Mouse (Mus musculus) kidney, embryonic 15.5 days (tissue): ENCODE data around the gene Sirt1. TPM values are rescaled to one million over a fixed set of nuclear protein-coding genes. Genes with fewer than 3 reads are reported as not detected.
"Not testable (repeated sequence)": the region's sequence is repeated elsewhere in the genome, so short reads cannot be mapped to it uniquely, and the experiment has no call there.

Experiments
- ATAC-seq: fragments of 200-750 bp; cut with Nextera tagmentation; replicated peaks from 2 replicates; pipeline ENCODE4 v1.8.0; 2017; ENCODE audit warnings: moderate TSS enrichment; ENCODE audit not compliant: low FRiP score
- H3K27ac ChIP-seq: fragments of 300-500 bp; sonication (generic); 2 replicates; pipeline ENCODE4 v1.5.1; 2015; ENCODE audit warnings: mild to moderate bottlenecking, inconsistent platforms
- H3K27me3 ChIP-seq: fragments of 300-500 bp; sonication (generic); 2 replicates; pipeline ENCODE4 v1.6.1; 2015; ENCODE audit warnings: inconsistent platforms
- H3K36me3 ChIP-seq: fragments of 300-500 bp; sonication (generic); 2 replicates; pipeline ENCODE4 v1.6.1; 2015; ENCODE audit warnings: inconsistent platforms
- H3K4me1 ChIP-seq: fragments of 300-500 bp; sonication (generic); 2 replicates; pipeline ENCODE4 v1.6.1; 2015; ENCODE audit warnings: inconsistent platforms
- H3K4me2 ChIP-seq: fragments of 300-500 bp; sonication (generic); 2 replicates; pipeline ENCODE4 v1.6.1; 2015; ENCODE audit warnings: moderate library complexity, mild to moderate bottlenecking, inconsistent platforms
- H3K4me3 ChIP-seq: fragments of 300-500 bp; sonication (generic); replicated peaks from 2 replicates; pipeline ENCODE4 v1.5.1; 2015; ENCODE audit warnings: mild to moderate bottlenecking, inconsistent platforms
- H3K9ac ChIP-seq: fragments of 300-500 bp; sonication (generic); 2 replicates; pipeline ENCODE4 v1.6.1; 2015; ENCODE audit warnings: mild to moderate bottlenecking, inconsistent platforms
- H3K9me3 ChIP-seq: fragments of 300-500 bp; sonication (generic); replicated peaks from 2 replicates; pipeline ENCODE4 v1.6.1; 2016; ENCODE audit warnings: inconsistent platforms
- WGBS: fragments of 180-500 bp; shearing (Covaris S2); methylation state at CpG from one replicate; pipeline ENCODE4 v1.1.7; 2015; ENCODE audit warnings: mixed read lengths; 5-methylcytosine and 5-hydroxymethylcytosine counted together
- polyA plus RNA-seq: library from polyadenylated mRNA; unstranded; fragments of >200 nt; fragmentation: Nextera tagmentation; extraction: Ambion mirVana; gene quantifications from 2 replicates; pipeline ENCODE4 v1.2.1, GENCODE M21; 2015

Gene Sirt1
- polyA plus RNA-seq, 1 experiment from 2014 or later: 5.9 TPM

- not testable (repeated sequence) for H3K9me3 ChIP-seq, H3K27me3 ChIP-seq, H3K36me3 ChIP-seq, ATAC-seq, H3K4me1 ChIP-seq
- 22% methylated on average over 5 of the region's 5 CpGs for WGBS
- peak overlapping the region; percentile 62 for H3K4me2 ChIP-seq
- peak overlapping the region; percentile 49; the same call in 1 of the 2 replicates for H3K9ac ChIP-seq
- 0 out of 2 replicates have a peak overlapping the region, but pooled peaks have one; percentile 56 for H3K27ac ChIP-seq
- peak overlapping the region; percentile 58 for H3K4me3 ChIP-seq
These were observed 4.4 kb upstream of the Sirt1 start for GRCm38 (mm10) chr10:63385897-63386296.

DNA sequence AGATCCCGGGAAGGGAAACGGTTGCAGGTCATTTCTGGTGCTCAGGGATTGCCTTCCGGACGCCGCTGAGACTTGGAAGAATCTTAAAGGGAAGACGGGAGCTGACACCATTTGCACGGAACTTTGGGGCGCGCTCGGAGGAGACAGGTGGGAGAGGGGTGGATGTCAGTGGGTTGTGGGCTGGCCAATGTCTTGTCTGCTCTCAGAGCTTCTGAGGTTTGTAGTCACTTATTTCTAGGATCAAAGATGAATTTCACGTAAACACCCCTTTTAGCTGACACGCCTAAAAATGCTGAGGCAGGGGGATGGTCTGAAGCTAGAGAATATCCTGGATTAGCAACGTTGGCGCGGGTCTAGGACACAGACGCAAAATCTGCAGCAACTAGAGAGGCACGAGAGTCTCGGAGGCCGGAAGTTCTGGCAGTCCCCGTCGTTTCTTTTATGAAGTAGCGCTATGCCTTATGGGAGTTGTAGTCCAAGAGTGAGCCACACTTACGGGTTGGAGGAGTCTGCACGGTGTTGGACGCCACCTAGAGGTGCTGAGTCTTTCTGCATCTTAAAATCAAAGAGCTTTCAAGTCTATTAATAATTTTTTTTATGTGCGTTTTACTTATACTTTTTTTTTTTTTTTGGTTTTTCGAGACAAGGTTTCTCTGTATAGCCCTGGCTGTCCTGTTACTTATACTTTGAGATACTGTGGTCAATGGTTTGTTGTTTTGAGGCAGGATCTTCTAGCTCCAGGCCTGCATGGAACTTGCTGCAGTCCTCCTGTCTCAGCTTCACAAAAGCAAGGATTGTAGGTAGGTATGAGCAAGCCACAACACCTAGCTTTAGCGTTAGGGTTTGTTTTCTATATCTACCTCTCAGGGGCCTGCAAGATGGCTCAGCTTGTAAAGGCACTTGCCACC lies 1.1 kb upstream of the Sirt1 start, which contains the start of gene Dnajc12:
Gene Dnajc12, plus strand, starts transcription at position 72 of the 908 bp plus-strand sequence.
- no peak within 1 kb of the TSS for H3K27ac ChIP-seq
- H3K9ac ChIP-seq: peak within 1 kb of the TSS; percentile 49
- peak within 1 kb of the TSS; percentile 49 for H3K4me3 ChIP-seq
- H3K4me1 ChIP-seq: peaks cover 8% of the 10 kb centered on the region; the same call in 1 of the 2 replicates
- ATAC-seq: peak; percentile 92
- H3K4me2 ChIP-seq: peak within 1 kb of the TSS; percentile 85
- H3K27me3 ChIP-seq: peaks cover 9% of the 10 kb centered on the region
- WGBS: under 1% methylated on average over 28 of the region's 28 CpGs
- no peaks in the 10 kb centered on the region for H3K36me3 ChIP-seq
- no peaks in the 10 kb centered on the region for H3K9me3 ChIP-seq

DNA sequence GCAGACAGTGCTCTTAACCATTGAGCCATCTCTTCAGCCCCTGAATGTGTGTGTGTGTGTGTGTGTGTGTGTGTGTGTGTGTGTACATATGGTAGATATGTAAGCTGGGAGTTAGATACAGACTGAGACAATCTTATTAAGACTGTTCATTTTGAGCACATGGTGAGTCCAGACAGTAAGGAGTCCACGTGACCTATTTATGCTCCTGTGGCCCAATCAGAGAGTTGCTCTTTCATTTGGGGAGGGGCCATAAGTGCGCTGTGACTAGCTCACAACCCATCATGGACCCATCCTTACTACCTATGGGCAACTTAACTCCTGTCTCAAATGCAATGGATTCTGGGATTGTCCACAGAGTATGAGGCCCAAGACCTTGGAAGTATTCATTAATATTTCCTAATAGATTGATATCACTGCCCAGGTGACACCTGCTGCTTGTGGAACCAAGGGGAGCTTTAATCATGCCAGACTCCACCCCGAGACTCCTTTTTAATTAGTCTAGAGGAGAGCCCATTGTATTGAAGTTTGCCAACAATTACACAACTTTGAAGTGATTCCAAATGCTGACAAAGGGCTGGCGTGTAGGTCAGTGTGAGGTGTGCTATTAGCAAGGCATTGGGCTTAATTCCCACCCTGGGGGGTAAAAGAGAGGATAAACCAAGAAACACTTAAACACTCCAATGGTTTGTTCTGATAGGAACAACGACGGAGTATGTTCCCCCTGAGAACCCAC lies 2.4 kb downstream of the Sirt1 start:
- ATAC-seq: no peak
- Histone ChIP-seq H3K9me3 (no peaks in the 10 kb centered on the region), H3K4me2 (no peak overlapping the region), H3K4me3 (no peak overlapping the region), H3K27ac (no peak overlapping the region), H3K9ac (no peak overlapping the region), H3K27me3 (peaks cover 9% of the 10 kb centered on the region), H3K4me1 (peaks cover 8% of the 10 kb centered on the region; the same call in 1 of the 2 replicates), H3K36me3 (no peaks in the 10 kb centered on the region)
- WGBS: 62% methylated on average over 6 of the region's 6 CpGs

GRCm38 (mm10) chr10:63377468-63377867 lies 4.0 kb downstream of the Sirt1 start:
- Histone ChIP-seq H3K4me2 (no peak overlapping the region), H3K36me3 (no peaks in the 10 kb centered on the region), H3K4me3 (no peak overlapping the region), H3K9me3 (no peaks in the 10 kb centered on the region), H3K27ac (no peak overlapping the region), H3K4me1 (peaks cover 8% of the 10 kb centered on the region; the same call in 1 of the 2 replicates), H3K27me3 (peaks cover 9% of the 10 kb centered on the region), H3K9ac (no peak overlapping the region)
- 20% methylated on average over 9 of the region's 9 CpGs for WGBS
- no peak for ATAC-seq

- Histone ChIP-seq H3K4me3 (no peak overlapping the region), H3K9me3 (no peaks in the 10 kb centered on the region), H3K27ac (no peak overlapping the region), H3K27me3 (peaks cover 7% of the 10 kb centered on the region), H3K36me3 (no peaks in the 10 kb centered on the region), H3K4me1 (peaks cover 2% of the 10 kb centered on the region; the same call in 1 of the 2 replicates), H3K9ac (no peak overlapping the region), H3K4me2 (no peak overlapping the region)
- 85% methylated on average over 5 of the region's 5 CpGs for whole genome bisulfite sequencing
- ATAC-seq: no peak
These were observed 5.2 kb downstream of the Sirt1 start for GRCm38 (mm10) chr10:63376303-63376702.

DNA sequence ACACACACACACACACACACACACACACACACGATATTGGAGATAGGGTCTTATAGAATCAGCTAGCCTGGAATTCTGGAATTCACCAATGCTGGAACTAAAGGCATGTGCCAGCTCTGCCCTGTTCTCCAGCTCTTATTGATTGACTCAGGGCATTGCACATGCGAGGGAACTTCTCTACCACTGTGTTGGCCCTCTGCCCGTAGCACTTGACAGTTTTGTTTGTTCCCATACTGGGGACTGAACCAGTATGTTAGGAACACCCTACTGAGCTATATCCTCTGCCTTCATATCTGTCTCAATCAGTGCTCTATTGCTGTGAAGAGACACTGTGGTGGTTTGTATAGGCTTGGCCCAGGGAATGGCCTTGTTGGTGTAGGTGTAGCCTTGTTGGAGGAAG lies 13.5 kb downstream of the Sirt1 start:
- 92% methylated on average over 3 of the region's 3 CpGs for WGBS
- no peak overlapping the region for H3K4me3 ChIP-seq
- H3K36me3 ChIP-seq: no peaks in the 10 kb centered on the region
- no peak overlapping the region for H3K9ac ChIP-seq
- no peaks in the 10 kb centered on the region for H3K27me3 ChIP-seq
- no peak for ATAC-seq
- no peak overlapping the region for H3K27ac ChIP-seq
- no peak overlapping the region for H3K4me2 ChIP-seq
- no peaks in the 10 kb centered on the region for H3K9me3 ChIP-seq
- H3K4me1 ChIP-seq: 0 out of 2 replicates have a peak, but pooled peaks cover 4% of the 10 kb centered on the region

- Histone ChIP-seq H3K4me3 (no peak overlapping the region), H3K36me3 (no peaks in the 10 kb centered on the region), H3K4me1 (0 out of 2 replicates have a peak, but pooled peaks cover 4% of the 10 kb centered on the region), H3K9ac (no peak overlapping the region), H3K9me3 (no peaks in the 10 kb centered on the region), H3K27me3 (no peaks in the 10 kb centered on the region), H3K27ac (no peak overlapping the region), H3K4me2 (no peak overlapping the region)
- 79% methylated on average over 6 of the region's 6 CpGs for WGBS
- ATAC-seq: no peak
These were observed 14.1 kb downstream of the Sirt1 start for GRCm38 (mm10) chr10:63367386-63367785.

DNA sequence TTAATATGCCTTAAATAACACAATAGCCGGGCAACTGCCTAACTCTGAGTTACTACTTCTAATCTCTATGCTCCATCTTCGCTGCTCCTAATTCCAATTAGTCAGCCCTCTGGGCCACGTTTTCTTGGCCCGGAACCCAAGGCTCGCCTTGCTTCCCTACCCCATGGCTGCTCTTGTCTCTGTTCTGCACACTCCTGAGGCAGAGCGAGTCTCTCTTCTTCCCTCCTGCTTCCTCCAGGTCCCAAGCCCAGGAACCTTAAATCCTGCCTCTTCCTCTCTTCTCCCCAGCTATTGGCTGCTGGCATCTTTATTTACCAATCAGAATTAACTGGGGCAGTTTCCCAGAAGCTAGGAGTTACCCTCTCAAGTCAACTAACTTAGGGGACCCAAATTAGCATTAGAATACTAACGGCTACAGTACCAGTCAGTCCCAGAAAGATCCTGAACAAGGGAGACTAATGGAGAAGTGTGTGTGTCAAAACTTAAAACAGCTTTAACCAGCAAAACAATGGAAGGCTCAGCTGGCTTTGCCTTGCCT lies 15.5 kb downstream of the Sirt1 start:
- ATAC-seq: no peak
- Histone ChIP-seq H3K9me3 (no peaks in the 10 kb centered on the region), H3K4me2 (peak overlapping the region; percentile 15; the same call in 1 of the 2 replicates), H3K9ac (no peak overlapping the region), H3K4me3 (no peak overlapping the region), H3K27ac (no peak overlapping the region), H3K36me3 (no peaks in the 10 kb centered on the region), H3K27me3 (no peaks in the 10 kb centered on the region), H3K4me1 (0 out of 2 replicates have a peak, but pooled peaks cover 4% of the 10 kb centered on the region)
- 68% methylated on average over 7 of the region's 7 CpGs for whole genome bisulfite sequencing

GRCm38 (mm10) chr10:63360502-63360901 lies 21.0 kb downstream of the Sirt1 start:
- no peaks in the 10 kb centered on the region for H3K4me1 ChIP-seq
- no peaks in the 10 kb centered on the region for H3K36me3 ChIP-seq
- no peaks in the 10 kb centered on the region for H3K27me3 ChIP-seq
- no peak overlapping the region for H3K4me2 ChIP-seq
- ATAC-seq: no peak
- no peak overlapping the region for H3K9ac ChIP-seq
- WGBS: 47% methylated on average over 1 of the region's 1 CpGs
- no peak overlapping the region for H3K27ac ChIP-seq
- no peaks in the 10 kb centered on the region for H3K9me3 ChIP-seq
- H3K4me3 ChIP-seq: no peak overlapping the region

DNA sequence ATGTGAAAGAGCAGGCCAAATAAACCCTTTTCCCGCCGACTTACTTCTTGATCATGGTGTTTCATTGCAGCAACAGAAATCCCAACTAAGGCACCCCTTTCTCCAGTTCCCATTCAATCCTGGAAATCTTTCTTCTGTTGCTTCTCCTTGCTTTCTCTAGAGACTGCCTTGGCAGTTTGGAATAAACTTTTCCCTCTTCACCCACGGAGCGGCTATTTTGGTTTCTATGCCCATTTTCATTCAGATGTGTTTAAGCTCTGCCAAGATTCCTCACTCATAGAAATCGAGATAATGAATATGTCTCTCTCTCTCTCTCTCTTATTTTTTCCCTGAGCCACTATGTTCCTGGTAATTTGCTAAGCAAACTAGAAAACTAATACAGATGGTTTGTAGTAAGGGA lies 29.4 kb downstream of the Sirt1 start:
- WGBS: 85% methylated on average over 5 of the region's 5 CpGs
- Histone ChIP-seq H3K27me3 (no peaks in the 10 kb centered on the region), H3K27ac (no peak overlapping the region), H3K9ac (no peak overlapping the region), H3K4me1 (no peaks in the 10 kb centered on the region), H3K4me2 (no peak overlapping the region), H3K36me3 (no peaks in the 10 kb centered on the region), H3K9me3 (no peaks in the 10 kb centered on the region), H3K4me3 (no peak overlapping the region)
- ATAC-seq: no peak

DNA sequence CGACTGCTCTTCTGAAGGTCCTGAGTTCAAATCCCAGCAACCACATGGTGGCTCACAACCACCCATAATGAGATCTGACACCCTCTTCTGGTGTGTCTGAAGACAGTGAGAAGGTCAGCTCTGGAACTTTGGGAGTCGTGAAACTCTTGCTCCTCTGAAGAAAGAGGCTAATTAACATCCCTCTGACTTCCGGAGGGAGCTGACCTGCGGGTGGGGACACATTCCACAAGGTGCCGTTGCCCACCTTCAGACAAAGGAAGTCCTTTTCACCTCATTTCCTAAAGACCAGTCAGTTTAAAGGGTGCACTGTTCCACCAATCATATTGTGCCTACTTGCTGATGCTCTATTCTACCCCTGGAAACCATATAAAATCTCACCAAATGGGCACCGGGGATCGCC lies 30.4 kb downstream of the Sirt1 start:
- H3K9me3 ChIP-seq, ATAC-seq, H3K4me2 ChIP-seq, H3K27ac ChIP-seq, H3K9ac ChIP-seq, H3K4me3 ChIP-seq, H3K36me3 ChIP-seq, H3K4me1 ChIP-seq, H3K27me3 ChIP-seq: not testable (repeated sequence)
- 78% methylated on average over 7 of the region's 7 CpGs for WGBS

DNA sequence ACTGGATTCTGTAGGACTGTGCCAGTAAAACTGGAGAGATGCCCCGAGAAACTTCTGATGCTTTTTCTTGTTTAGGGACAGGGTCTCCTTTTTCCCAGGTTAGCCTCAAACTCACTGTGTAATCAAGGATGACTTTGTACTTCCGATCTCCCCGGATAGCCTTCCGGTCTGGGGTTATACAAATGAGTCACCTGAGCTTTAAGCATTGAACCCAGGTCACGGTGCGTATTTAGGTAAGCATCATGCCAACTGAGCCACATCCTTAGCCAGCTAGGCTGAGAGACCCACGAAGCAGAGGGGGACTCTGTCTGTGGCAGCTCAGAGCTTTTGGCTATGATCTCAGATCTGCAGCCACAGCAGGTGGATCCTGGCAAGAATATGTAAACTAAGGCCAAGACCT lies 30.8 kb downstream of the Sirt1 start:
- Histone ChIP-seq H3K9ac (no peak overlapping the region), H3K4me2 (no peak overlapping the region), H3K4me3 (no peak overlapping the region), H3K36me3 (no peaks in the 10 kb centered on the region), H3K27me3 (no peaks in the 10 kb centered on the region), H3K9me3 (no peaks in the 10 kb centered on the region), H3K4me1 (no peaks in the 10 kb centered on the region), H3K27ac (no peak overlapping the region)
- ATAC-seq: no peak
- WGBS: 87% methylated on average over 7 of the region's 7 CpGs
